Mouse (Mus musculus) inflammation-experienced regulatory T-cells (primary cell): ENCODE results near the gene Prkd3. TPM values are rescaled to one million over a fixed set of nuclear protein-coding genes. Genes with fewer than 3 reads are reported as not detected.

ENCODE experiments used
- polyA plus RNA-seq, 2 experiments: library from polyadenylated mRNA; unstranded; fragments of 100-300 nt; shearing (Covaris generic); gene quantifications; one replicate each; pipeline ENCODE4 v1.2.1; 2017

The Prkd3 gene
- 10 to 100 TPM in 1 of 2 experiments, 1 to 10 TPM in 1; 8.9 to 38.1 TPM for polyA plus RNA-seq

DNA sequence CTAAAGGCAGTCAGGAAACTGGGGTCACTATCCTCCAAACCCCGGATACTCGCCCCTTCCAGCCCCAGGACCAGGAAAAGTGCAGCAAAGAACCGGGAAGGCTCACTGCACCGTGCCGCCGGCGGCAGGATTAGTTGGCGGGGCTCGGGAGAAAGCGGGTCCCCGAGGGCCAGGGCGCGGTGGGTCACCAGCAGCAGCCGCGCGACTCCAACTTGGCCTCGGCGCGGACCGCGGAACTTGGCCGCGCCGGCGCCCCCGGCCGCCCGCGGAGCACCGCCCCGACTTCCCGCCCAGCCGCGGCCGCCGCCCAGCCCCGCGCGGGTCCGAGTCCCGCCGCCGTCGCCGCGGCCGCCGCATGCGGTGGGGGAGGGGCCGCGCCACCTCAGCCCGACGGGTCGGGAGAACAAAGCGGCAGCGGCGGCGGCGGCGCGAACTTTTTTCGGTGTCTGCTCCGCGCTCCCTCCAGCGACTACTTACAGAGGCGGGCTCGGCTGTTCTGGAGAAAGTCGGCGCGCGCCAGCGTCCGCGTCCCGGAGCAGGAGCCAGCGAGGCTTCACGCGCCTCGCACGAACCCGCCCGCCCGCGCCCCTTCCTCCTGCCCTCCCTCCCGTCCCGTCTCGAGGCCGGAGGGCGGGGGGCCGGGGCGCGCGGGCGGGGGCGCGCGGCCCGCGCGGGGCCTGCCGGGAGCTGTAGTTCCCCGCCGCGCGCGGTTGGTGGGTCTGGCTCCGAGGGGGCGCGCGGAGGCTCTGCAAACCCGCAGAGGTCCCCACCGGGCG is at the start of gene Prkd3:
Gene Prkd3 (minus strand): TSS at position 609 of the 776 bp plus-strand sequence.

DNA sequence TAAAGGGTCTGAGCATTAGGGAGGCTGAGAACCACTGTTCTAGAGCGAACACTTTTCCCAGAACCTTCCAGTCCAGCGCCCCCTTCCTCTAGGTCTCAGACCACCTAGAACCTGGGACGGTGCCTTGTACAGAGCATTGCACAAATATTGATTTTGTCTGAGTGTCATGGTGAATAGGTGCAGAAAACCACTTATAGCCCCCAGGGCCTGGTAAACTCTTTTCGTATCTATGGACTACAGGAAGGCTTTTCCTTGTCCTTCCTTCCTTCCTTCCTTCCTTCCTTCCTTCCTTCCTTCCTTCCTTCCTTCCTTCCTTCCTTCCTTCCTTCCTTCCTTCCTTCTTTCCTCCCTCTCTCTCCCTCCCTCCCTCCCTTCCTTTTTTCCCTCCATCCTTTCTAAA is 31.0 kb upstream of the Prkd3 start, which contains the start of gene Qpct:
Gene Qpct (plus strand): TSS at position 301 of the 400 bp plus-strand sequence.

DNA sequence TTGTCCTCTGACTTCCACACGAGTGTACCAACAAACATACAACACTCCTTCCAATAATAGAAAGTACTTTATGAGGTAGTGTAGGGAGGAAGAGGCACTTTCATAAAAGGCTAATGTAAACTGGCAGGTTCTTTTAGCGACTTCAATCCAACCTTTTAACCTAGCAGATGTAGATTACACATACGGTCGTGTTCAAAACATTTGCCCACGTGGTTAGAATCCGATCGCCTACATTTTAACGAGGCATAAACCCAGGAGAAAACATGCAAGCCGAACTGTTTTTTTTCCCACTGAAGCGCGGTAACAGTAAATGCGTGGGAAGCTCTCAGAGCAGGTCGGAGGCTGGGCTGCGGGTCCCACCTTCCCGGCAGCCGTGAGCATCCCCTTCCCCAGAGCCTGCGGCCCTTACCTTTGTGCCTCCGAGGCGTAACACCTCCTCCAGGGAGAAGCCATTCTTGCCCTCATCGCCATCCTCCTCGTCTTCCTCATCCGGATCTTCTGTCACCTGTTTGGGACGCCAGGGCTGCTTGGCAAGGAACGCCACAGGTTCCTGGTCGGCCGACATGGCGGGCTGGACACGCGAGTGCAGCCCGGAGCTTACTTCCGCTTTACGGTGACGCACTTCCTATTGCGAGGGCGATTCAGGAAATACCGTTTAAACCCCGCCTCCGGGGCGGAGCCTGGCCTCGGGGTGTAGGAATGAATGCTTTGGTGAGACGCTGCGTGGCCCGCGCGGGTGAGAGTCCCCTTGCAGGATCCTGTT is 84.0 kb downstream of the Prkd3 start, which contains the start of the genes Cebpz and Ndufaf7:
Gene Cebpz (minus strand): TSS at position 601 of the 763 bp plus-strand sequence.
Gene Ndufaf7 (plus strand): TSS at position 671 of the 763 bp plus-strand sequence.

DNA sequence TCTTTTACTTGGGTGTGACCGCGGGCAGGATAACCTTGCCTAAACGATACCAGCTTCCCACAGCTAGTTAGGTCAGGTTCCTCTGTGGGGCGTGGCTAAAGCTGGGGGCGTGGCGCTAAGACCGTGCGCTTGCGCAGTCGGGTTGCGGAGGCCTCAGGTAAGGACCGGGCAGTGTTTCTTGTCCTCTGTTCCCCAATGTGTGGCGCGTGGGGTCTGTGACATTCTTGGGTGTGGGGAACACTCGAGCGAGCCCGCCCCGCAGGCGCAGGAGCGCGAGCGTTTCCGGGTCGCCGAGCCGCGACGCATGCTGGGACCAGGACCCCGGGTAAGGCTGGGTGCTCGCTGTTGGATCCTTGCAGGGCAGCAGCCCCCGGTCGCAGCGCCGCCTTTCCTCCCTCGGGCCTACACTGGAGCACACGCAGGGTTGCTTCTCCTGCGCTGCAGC is 104.2 kb downstream of the Prkd3 start, which contains the start of gene Cebpzos:
Gene Cebpzos (plus strand): TSS at position 132 of the 445 bp plus-strand sequence.

DNA sequence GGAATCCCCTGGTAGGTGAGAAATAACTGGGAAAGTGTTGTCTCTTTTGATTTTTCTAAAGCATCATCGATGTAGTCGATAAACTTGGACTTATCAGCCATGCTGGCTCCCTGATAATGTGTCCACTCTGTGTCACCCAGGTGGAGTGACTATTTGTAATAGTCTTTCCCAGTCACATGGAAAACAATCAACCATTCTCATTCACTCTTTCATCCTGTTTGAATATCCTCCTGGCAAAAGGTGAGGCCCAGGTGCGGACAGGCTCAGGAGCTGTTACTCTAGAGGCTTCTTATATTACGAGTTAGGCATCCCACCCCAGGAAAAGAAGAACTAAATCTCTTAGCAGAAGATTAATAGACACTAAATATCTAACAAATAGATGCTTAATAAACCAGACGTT is 113.7 kb downstream of the Prkd3 start, which contains the start of gene Sult6b1:
Gene Sult6b1 (minus strand): TSS at position 101 of the 400 bp plus-strand sequence.

Other genes starting within 250 kb of the Prkd3 start
- gene Heatr5b, start 185.5 kb downstream of the Prkd3 start, polyA plus RNA-seq: 10 to 100 TPM; 19.7 to 23.2 TPM
- gene Gpatch11, start 185.2 kb downstream of the Prkd3 start, polyA plus RNA-seq: 10 to 100 TPM; 78.2 to 93.6 TPM
- 10 to 100 TPM; 11.2 to 19.3 TPM for gene Eif2ak2, start 138.2 kb downstream of the Prkd3 start, polyA plus RNA-seq
- under 1 TPM in 1 of 2 experiments, not detected in 1; 0.37 TPM for gene Sult6b1, start 113.8 kb downstream of the Prkd3 start, polyA plus RNA-seq
- 10 to 100 TPM; 44.9 to 50.4 TPM for gene Cebpzos, start 104.3 kb downstream of the Prkd3 start, polyA plus RNA-seq
- gene Cebpz, start 83.8 kb downstream of the Prkd3 start, polyA plus RNA-seq: 10 to 100 TPM; 90.5 to 90.9 TPM
- gene Ndufaf7, start 83.7 kb downstream of the Prkd3 start, polyA plus RNA-seq: 10 to 100 TPM; 39.6 to 47.0 TPM
- 10 to 100 TPM in 1 of 2 experiments, 1 to 10 TPM in 1; 1.4 to 24.5 TPM for gene Qpct, start 31.1 kb upstream of the Prkd3 start, polyA plus RNA-seq